Mouse (Mus musculus): ENCODE results near the gene Sik2.

DNA sequence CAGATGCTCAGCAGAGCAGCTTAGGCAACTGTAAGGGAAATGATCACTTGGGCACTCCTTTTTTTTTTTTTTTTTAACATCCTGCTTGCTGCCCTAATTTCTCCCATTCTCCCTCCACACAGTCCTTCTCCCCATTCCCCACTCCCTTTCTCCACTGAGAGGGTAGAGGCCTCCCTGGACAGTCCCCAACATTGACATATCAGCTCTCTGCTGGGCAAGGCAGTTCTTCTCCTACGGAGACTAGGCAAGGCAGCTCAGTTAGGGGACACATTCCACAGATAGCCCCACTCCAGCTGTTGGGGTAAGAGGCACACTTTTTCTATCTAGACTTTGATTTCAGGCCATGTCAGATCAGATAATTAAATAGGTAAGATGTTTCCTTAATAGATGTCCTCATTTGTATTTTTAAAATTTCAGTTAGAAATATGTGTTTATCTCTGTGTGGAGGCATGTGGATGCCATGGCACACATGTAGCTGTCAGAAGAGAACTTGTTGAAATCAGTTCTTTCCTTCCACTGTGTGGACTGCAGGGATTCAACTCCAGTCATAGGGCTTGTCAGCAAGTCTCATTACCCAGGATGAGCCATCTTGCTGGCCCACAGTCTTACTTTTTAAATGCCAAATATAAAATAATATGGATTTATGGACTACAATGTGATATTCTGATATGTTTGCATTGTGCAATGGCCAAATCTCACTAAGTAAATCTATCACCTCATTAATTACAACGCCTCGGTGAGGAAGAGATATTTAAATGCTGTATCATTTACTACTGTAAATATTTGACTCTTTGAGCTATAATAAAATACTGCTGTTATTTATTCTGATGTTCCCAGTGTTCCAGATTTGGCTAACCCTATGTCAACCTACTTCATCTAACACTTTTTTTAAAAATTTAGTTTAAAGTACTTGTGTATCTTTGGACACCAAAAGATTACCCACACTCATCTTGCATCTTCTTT, 87.7 kb downstream of the Sik2 start:
- TF ChIP-seq CTCF (IDR thresholded peaks at IDR 0.05; ENCODE audit: insufficient read depth, low read length) (no peak), POLR2A (IDR thresholded peaks at IDR 0.05; ENCODE audit: borderline replicate concordance, extremely low read depth, low read depth, low read length) (no peak)
